ENCODE assay signal across 10 mouse cellular contexts in the genomic region with DNA sequence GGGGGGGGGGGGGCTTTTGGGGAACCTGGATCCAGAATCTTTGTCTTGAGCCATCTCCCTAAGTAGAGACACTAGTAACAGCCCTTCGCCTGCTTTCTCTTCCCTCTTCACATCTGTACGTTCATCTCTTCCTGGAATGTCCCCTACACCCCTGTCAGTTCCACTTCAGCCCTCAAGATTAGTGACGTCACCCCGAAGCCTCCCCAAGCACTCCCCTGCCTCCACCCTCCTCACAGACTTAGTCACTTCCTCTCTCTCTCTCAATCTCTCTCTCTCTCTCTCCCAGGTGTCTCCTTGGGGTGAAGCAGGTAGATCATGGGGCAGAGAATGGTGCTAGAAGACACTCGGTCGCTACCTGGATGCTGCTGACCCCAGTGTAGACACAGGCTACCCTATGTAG. TPM values are rescaled to one million over a fixed set of nuclear protein-coding genes. Genes with fewer than 3 reads are reported as not detected.
A peak's percentile ranks its signal among the peaks of the same experiment; 100 is the strongest.
DNase-seq lines count a peak whose midpoint lies in the region; ATAC-seq lines count a peak whose summit lies in the region.
"Had no signal": no experiment of that assay in that cellular context is flagged by ENCODE, and none has a peak within 500 bp of the region (broad histone marks: within the 10 kb centered on the region; RNA-seq: fewer than 3 reads in every experiment).

No protein-coding gene starts in this region.

- WGBS in forebrain, embryonic 15.5 days: 75% methylated on average over 6 of the region's 6 CpGs
- 78% methylated on average over 6 of the region's 6 CpGs for WGBS in forebrain, embryonic 12.5 days
- 71% methylated on average over 6 of the region's 6 CpGs for WGBS in limb, embryonic 10.5 days

- peak; percentile 13 for DNase-seq in thymus, postnatal 14 days
- no peak for DNase-seq in thymus, adult 18-20 months
- DNase-seq in limb, embryonic 10.5 days (ENCODE audit: low spot score): no peak
- DNase-seq in adrenal gland, postnatal 14 days: no peak
- DNase-seq in cerebellum, adult 9-11 months: no peak
- no peak for DNase-seq in thymus, postnatal 36 days
- DNase-seq: cerebellum, postnatal 10 days; left cerebral cortex, postnatal 4 days had no signal

- H3K36me3 ChIP-seq in forebrain, embryonic 15.5 days: peaks cover 11% of the 10 kb centered on the region; the same call in 1 of the 2 replicates
- peaks cover 14% of the 10 kb centered on the region; the same call in 1 of the 2 replicates for H3K36me3 ChIP-seq in forebrain, embryonic 12.5 days (replicated peaks)
- H3K36me3 ChIP-seq in limb, embryonic 10.5 days: peaks cover 18% of the 10 kb centered on the region

- H3K9me3 ChIP-seq in forebrain, embryonic 15.5 days: no peaks in the 10 kb centered on the region
- no peaks in the 10 kb centered on the region for H3K9me3 ChIP-seq in forebrain, embryonic 12.5 days
- H3K9me3 ChIP-seq in limb, embryonic 10.5 days (replicated peaks): no peaks in the 10 kb centered on the region

- no peak overlapping the region for H3K27ac ChIP-seq in forebrain, embryonic 15.5 days (replicated peaks)
- H3K27ac ChIP-seq in forebrain, embryonic 12.5 days: no peak overlapping the region
- H3K27ac ChIP-seq in limb, embryonic 10.5 days: 0 out of 2 replicates have a peak overlapping the region, but pooled peaks have one; percentile 2

- H3K4me3 ChIP-seq in forebrain, embryonic 15.5 days: no peak overlapping the region
- no peak overlapping the region for H3K4me3 ChIP-seq in forebrain, embryonic 12.5 days (replicated peaks)
- H3K4me3 ChIP-seq in limb, embryonic 10.5 days: no peak overlapping the region

- no peaks in the 10 kb centered on the region for H3K27me3 ChIP-seq in forebrain, embryonic 15.5 days
- H3K27me3 ChIP-seq in forebrain, embryonic 12.5 days: no peaks in the 10 kb centered on the region
- 0 out of 2 replicates have a peak, but pooled peaks cover 11% of the 10 kb centered on the region for H3K27me3 ChIP-seq in limb, embryonic 10.5 days (ENCODE audit: low read depth, poor library complexity, severe bottlenecking)

- H3K4me2 ChIP-seq in forebrain, embryonic 15.5 days (replicated peaks): peak overlapping the region; percentile 77; the same call in 1 of the 2 replicates
- H3K4me2 ChIP-seq in forebrain, embryonic 12.5 days: no peak overlapping the region

- H3K9ac ChIP-seq in forebrain, embryonic 15.5 days (replicated peaks): no peak overlapping the region
- no peak overlapping the region for H3K9ac ChIP-seq in forebrain, embryonic 12.5 days

- peaks cover 30% of the 10 kb centered on the region for H3K4me1 ChIP-seq in forebrain, embryonic 15.5 days
- peaks cover 35% of the 10 kb centered on the region for H3K4me1 ChIP-seq in forebrain, embryonic 12.5 days
- H3K4me1 ChIP-seq in limb, embryonic 10.5 days: peaks cover 42% of the 10 kb centered on the region

- ATAC-seq in forebrain, embryonic 15.5 days (replicated peaks): no peak
- ATAC-seq in forebrain, embryonic 12.5 days (ENCODE audit: low FRiP score): no peak

RNA-seq across cellular contexts. Expression of a gene that starts 3.2 kb away (rescaled TPM):
- polyA plus RNA-seq in forebrain, embryonic 15.5 days (2015; fragmentation: Nextera tagmentation; extraction: Ambion mirVana): 27.6 and 28.3 TPM in 2 replicates
- polyA plus RNA-seq in forebrain, embryonic 12.5 days (2016; fragmentation: Nextera tagmentation; extraction: Ambion mirVana): 19.4 and 23.1 TPM in 2 replicates
- 6.4 and 10.6 TPM in 2 replicates for polyA plus RNA-seq in limb, embryonic 10.5 days (2016; fragmentation: Nextera tagmentation; extraction: Ambion mirVana)
- total RNA-seq in adrenal gland, postnatal 14 days (2021): 11.2 and 12.9 TPM in 2 replicates
